Mouse (Mus musculus) kidney, adult 2 months (tissue): ENCODE results near the gene Morc2a. TPM values are rescaled to one million over a fixed set of nuclear protein-coding genes. Genes with fewer than 3 reads are reported as not detected.

ENCODE experiments used
- DNase-seq: peaks from one replicate; pipeline ENCODE4 v3.0.0; 2021
- H3K27ac ChIP-seq: fragments of 200-500 bp; 2 replicates; pipeline ENCODE4 v1.5.1; 2012; ENCODE audit warnings: low read depth, low read length, control low read depth, inconsistent platforms; ENCODE audit not compliant: insufficient read depth
- H3K27me3 ChIP-seq: fragments of 200-500 bp; replicated peaks from 2 replicates; pipeline ENCODE4 v1.6.1; 2012; ENCODE audit warnings: mild to moderate bottlenecking, moderate library complexity, low read length, inconsistent platforms; ENCODE audit not compliant: control insufficient read depth, insufficient read depth
- H3K36me3 ChIP-seq: fragments of 200-500 bp; 2 replicates; pipeline ENCODE4 v1.6.1; 2012; ENCODE audit warnings: mild to moderate bottlenecking, moderate library complexity, low read length, inconsistent platforms; ENCODE audit not compliant: control insufficient read depth, insufficient read depth
- H3K4me1 ChIP-seq: fragments of 200-500 bp; 2 replicates; pipeline ENCODE4 v1.6.1; 2011; ENCODE audit warnings: low read length; ENCODE audit not compliant: control insufficient read depth, insufficient read depth
- H3K4me3 ChIP-seq: fragments of 200-500 bp; 2 replicates; pipeline ENCODE4 v1.5.1; 2011; ENCODE audit warnings: mild to moderate bottlenecking, low read depth, low read length, control low read depth; ENCODE audit not compliant: insufficient read depth
- CTCF ChIP-seq: fragments of 200-500 bp; conservative IDR thresholded peaks from 2 replicates; pipeline ENCODE4 v1.5.1; 2011; ENCODE audit warnings: low read depth, mild to moderate bottlenecking, control low read depth, low read length, moderate library complexity, mixed read lengths; ENCODE audit not compliant: insufficient read depth, insufficient read length
- POLR2A ChIP-seq: fragments of 200-500 bp; IDR thresholded peaks from one replicate; pipeline ENCODE4 v1.6.1; 2011; ENCODE audit warnings: low read depth, low read length, control low read depth
- WGBS: fragments of 180-500 bp; shearing (Covaris S2); methylation state at CpG from one replicate; pipeline ENCODE4 v1.1.7; 2018; 5-methylcytosine and 5-hydroxymethylcytosine counted together
- polyA plus RNA-seq: library from polyadenylated mRNA; depleted of rRNA; stranded (reverse); fragments of >200 nt; gene quantifications from 2 replicates; pipeline ENCODE4 v1.2.3, GENCODE M21; 2012

The Morc2a gene
- polyA plus RNA-seq, 1 experiment: 9.2 TPM

GRCm38 (mm10) chr11:3722861-3723260 is 73.9 kb downstream of the Morc2a start:
- H3K27me3 ChIP-seq: no peaks in the 10 kb centered on the region
- H3K4me3 ChIP-seq: no peak overlapping the region
- 64% methylated on average over 3 of the region's 3 CpGs for WGBS
- no peak for DNase-seq
- H3K36me3 ChIP-seq: no peaks in the 10 kb centered on the region
- TF ChIP-seq POLR2A: no peak
- no peak for TF ChIP-seq CTCF
- no peak overlapping the region for H3K27ac ChIP-seq
- no peaks in the 10 kb centered on the region for H3K4me1 ChIP-seq

GRCm38 (mm10) chr11:3723910-3724309 is 74.9 kb downstream of the Morc2a start:
- Histone ChIP-seq H3K4me1 (no peaks in the 10 kb centered on the region), H3K4me3 (no peak overlapping the region), H3K27ac (no peak overlapping the region), H3K27me3 (no peaks in the 10 kb centered on the region), H3K36me3 (no peaks in the 10 kb centered on the region)
- WGBS: 77% methylated on average over 4 of the region's 4 CpGs
- DNase-seq: no peak
- TF ChIP-seq CTCF (no peak), POLR2A (no peak)

GRCm38 (mm10) chr11:3724726-3725125 is 75.7 kb downstream of the Morc2a start:
- H3K36me3 ChIP-seq: no peaks in the 10 kb centered on the region
- 78% methylated on average over 5 of the region's 5 CpGs for WGBS
- TF ChIP-seq POLR2A (no peak), CTCF (no peak)

GRCm38 (mm10) chr11:3725331-3726054 is 76.5 kb downstream of the Morc2a start:
- Histone ChIP-seq H3K4me3 (no peak overlapping the region), H3K4me1 (no peaks in the 10 kb centered on the region), H3K27me3 (no peaks in the 10 kb centered on the region), H3K27ac (no peak overlapping the region), H3K36me3 (no peaks in the 10 kb centered on the region)
- WGBS: 71% methylated on average over 10 of the region's 10 CpGs
- TF ChIP-seq POLR2A (no peak), CTCF (no peak)
- DNase-seq: no peak

More at GRCm38 (mm10) chr11:3724726-3725125, 75.7 kb downstream of the Morc2a start:
- Histone ChIP-seq H3K4me3 (no peak overlapping the region), H3K4me1 (no peaks in the 10 kb centered on the region), H3K27me3 (no peaks in the 10 kb centered on the region), H3K27ac (no peak overlapping the region)
- no peak for DNase-seq

- no peaks in the 10 kb centered on the region for H3K36me3 ChIP-seq
- H3K27me3 ChIP-seq: no peaks in the 10 kb centered on the region
- no peak for TF ChIP-seq CTCF
- no peak for TF ChIP-seq POLR2A
- no peak overlapping the region for H3K4me3 ChIP-seq
- H3K27ac ChIP-seq: no peak overlapping the region
- H3K4me1 ChIP-seq: no peaks in the 10 kb centered on the region
- DNase-seq: no peak
- 75% methylated on average over 9 of the region's 9 CpGs for WGBS
Measured at GRCm38 (mm10) chr11:3727438-3728105, 78.6 kb downstream of the Morc2a start.

GRCm38 (mm10) chr11:3731469-3731868 is 82.5 kb downstream of the Morc2a start:
- no peaks in the 10 kb centered on the region for H3K4me1 ChIP-seq
- no peak for DNase-seq
- 87% methylated on average over 4 of the region's 4 CpGs for whole genome bisulfite sequencing
- no peaks in the 10 kb centered on the region for H3K27me3 ChIP-seq
- no peaks in the 10 kb centered on the region for H3K36me3 ChIP-seq
- no peak overlapping the region for H3K4me3 ChIP-seq
- TF ChIP-seq CTCF (no peak), POLR2A (no peak)
- no peak overlapping the region for H3K27ac ChIP-seq

GRCm38 (mm10) chr11:3733933-3734636 is 85.1 kb downstream of the Morc2a start:
- no peak overlapping the region for H3K4me3 ChIP-seq
- H3K27me3 ChIP-seq: no peaks in the 10 kb centered on the region
- no peaks in the 10 kb centered on the region for H3K36me3 ChIP-seq
- no peak for DNase-seq
- 80% methylated on average over 14 of the region's 14 CpGs for WGBS
- H3K27ac ChIP-seq: no peak overlapping the region
- H3K4me1 ChIP-seq: no peaks in the 10 kb centered on the region
- TF ChIP-seq CTCF (no peak), POLR2A (no peak)
